Mouse (Mus musculus): ENCODE measurements around the gene Ldlrad2. TPM values are rescaled to one million over a fixed set of nuclear protein-coding genes. Genes with fewer than 3 reads are reported as not detected.

Ldlrad2 gene
- total RNA-seq (2014; fragmentation: Nextera tagmentation) (not detected in 2 replicates), total RNA-seq (2017) (not detected in 2 replicates), polyA plus RNA-seq (2012) (not detected in 2 replicates)

GRCm38 (mm10) chr4:137574469-137574868, at the start of gene Ldlrad2:
Ldlrad2 (minus strand) TSS chr4:137574569.
- H3K4me1 ChIP-seq (ENCODE audit: insufficient read depth, low read depth, low read length): no peaks in the 10 kb centered on the region
- no peaks in the 10 kb centered on the region for H3K9me3 ChIP-seq (replicated peaks)
- H3K36me3 ChIP-seq (replicated peaks): no peaks in the 10 kb centered on the region
- ATAC-seq (ENCODE audit: extremely low read depth, insufficient number of reproducible peaks, low FRiP score, poor library complexity, severe bottlenecking) (no peak), DNase-seq (ENCODE audit: low spot score) (no peak)
- peaks cover 22% of the 10 kb centered on the region for H3K27me3 ChIP-seq (ENCODE audit: insufficient read depth, low read length)
- no peak for TF ChIP-seq POLR2AphosphoS5 (IDR thresholded peaks at IDR 0.05; ENCODE audit: insufficient replicate concordance, low read depth, low read length)
- TF ChIP-seq TAL1 (conservative IDR thresholded peaks at IDR 0.05; ENCODE audit: low read depth, low read length): no peak
- no peak for TF ChIP-seq CTCF (IDR thresholded peaks at IDR 0.05; ENCODE audit: low read depth, low read length)
- TF ChIP-seq GATA1 (IDR thresholded peaks at IDR 0.05; ENCODE audit: borderline replicate concordance, low read length): no peak
- TF ChIP-seq GATA2 (IDR thresholded peaks at IDR 0.05; ENCODE audit: borderline replicate concordance, low read depth, low read length): no peak
- H3K4me3 ChIP-seq (ENCODE audit: low read depth, low read length): no peak within 1 kb of the TSS

GRCm38 (mm10) chr4:137622847-137623246, 48.5 kb upstream of the Ldlrad2 start:
- Histone ChIP-seq H3K4me3 (ENCODE audit: low read depth, low read length) (no peak overlapping the region), H3K9me3 (replicated peaks) (no peaks in the 10 kb centered on the region), H3K4me1 (ENCODE audit: insufficient read depth, low read depth, low read length) (no peaks in the 10 kb centered on the region), H3K27me3 (ENCODE audit: insufficient read depth, low read length) (no peaks in the 10 kb centered on the region), H3K36me3 (replicated peaks) (peaks cover 97% of the 10 kb centered on the region)
- no peak for ATAC-seq (ENCODE audit: extremely low read depth, insufficient number of reproducible peaks, low FRiP score, poor library complexity, severe bottlenecking)
- no peak for DNase-seq (ENCODE audit: low spot score)
- TF ChIP-seq TAL1 (conservative IDR thresholded peaks at IDR 0.05; ENCODE audit: low read depth, low read length) (no peak), POLR2AphosphoS5 (IDR thresholded peaks at IDR 0.05; ENCODE audit: insufficient replicate concordance, low read depth, low read length) (no peak), GATA2 (IDR thresholded peaks at IDR 0.05; ENCODE audit: borderline replicate concordance, low read depth, low read length) (no peak), CTCF (IDR thresholded peaks at IDR 0.05; ENCODE audit: low read depth, low read length) (no peak), GATA1 (IDR thresholded peaks at IDR 0.05; ENCODE audit: borderline replicate concordance, low read length) (no peak)

GRCm38 (mm10) chr4:137610256-137610655, 35.9 kb upstream of the Ldlrad2 start:
- peaks cover 96% of the 10 kb centered on the region for H3K36me3 ChIP-seq (replicated peaks)
- no peaks in the 10 kb centered on the region for H3K27me3 ChIP-seq (ENCODE audit: insufficient read depth, low read length)
- ATAC-seq (ENCODE audit: extremely low read depth, insufficient number of reproducible peaks, low FRiP score, poor library complexity, severe bottlenecking) (no peak), DNase-seq (ENCODE audit: low spot score) (no peak)
- H3K4me1 ChIP-seq (ENCODE audit: insufficient read depth, low read depth, low read length): peaks cover 26% of the 10 kb centered on the region
- no peaks in the 10 kb centered on the region for H3K9me3 ChIP-seq (replicated peaks)
- no peak overlapping the region for H3K4me3 ChIP-seq (ENCODE audit: low read depth, low read length)
- no peak for TF ChIP-seq CTCF (IDR thresholded peaks at IDR 0.05; ENCODE audit: low read depth, low read length)
- no peak for TF ChIP-seq GATA2 (IDR thresholded peaks at IDR 0.05; ENCODE audit: borderline replicate concordance, low read depth, low read length)
- no peak for TF ChIP-seq GATA1 (IDR thresholded peaks at IDR 0.05; ENCODE audit: borderline replicate concordance, low read length)
- no peak for TF ChIP-seq POLR2AphosphoS5 (IDR thresholded peaks at IDR 0.05; ENCODE audit: insufficient replicate concordance, low read depth, low read length)
- TF ChIP-seq TAL1 (conservative IDR thresholded peaks at IDR 0.05; ENCODE audit: low read depth, low read length): no peak

- TF ChIP-seq GATA1 (IDR thresholded peaks at IDR 0.05; ENCODE audit: borderline replicate concordance, low read length) (no peak), GATA2 (IDR thresholded peaks at IDR 0.05; ENCODE audit: borderline replicate concordance, low read depth, low read length) (no peak)
- peaks cover 97% of the 10 kb centered on the region for H3K36me3 ChIP-seq (replicated peaks)
- DNase-seq (ENCODE audit: low spot score) (peak; percentile 66), ATAC-seq (ENCODE audit: extremely low read depth, insufficient number of reproducible peaks, low FRiP score, poor library complexity, severe bottlenecking) (peak; percentile 79)
- peaks cover 26% of the 10 kb centered on the region for H3K4me1 ChIP-seq (ENCODE audit: insufficient read depth, low read depth, low read length)
- no peaks in the 10 kb centered on the region for H3K27me3 ChIP-seq (ENCODE audit: insufficient read depth, low read length)
- no peak overlapping the region; the same call in 1 of the 2 replicates for H3K4me3 ChIP-seq (ENCODE audit: low read depth, low read length)
- H3K9me3 ChIP-seq (replicated peaks): no peaks in the 10 kb centered on the region
Measured at GRCm38 (mm10) chr4:137609702-137610101, 35.3 kb upstream of the Ldlrad2 start.

GRCm38 (mm10) chr4:137609281-137609680, 34.9 kb upstream of the Ldlrad2 start:
- no peak overlapping the region; the same call in 1 of the 2 replicates for H3K4me3 ChIP-seq (ENCODE audit: low read depth, low read length)
- TF ChIP-seq GATA2 (IDR thresholded peaks at IDR 0.05; ENCODE audit: borderline replicate concordance, low read depth, low read length): no peak
- TF ChIP-seq GATA1 (IDR thresholded peaks at IDR 0.05; ENCODE audit: borderline replicate concordance, low read length): no peak
- TF ChIP-seq CTCF (IDR thresholded peaks at IDR 0.05; ENCODE audit: low read depth, low read length): no peak
- no peak for TF ChIP-seq TAL1 (conservative IDR thresholded peaks at IDR 0.05; ENCODE audit: low read depth, low read length)
- TF ChIP-seq POLR2AphosphoS5 (IDR thresholded peaks at IDR 0.05; ENCODE audit: insufficient replicate concordance, low read depth, low read length): no peak

GRCm38 (mm10) chr4:137607023-137607422, 32.7 kb upstream of the Ldlrad2 start:
- no peak for DNase-seq (ENCODE audit: low spot score)
- H3K4me1 ChIP-seq (ENCODE audit: insufficient read depth, low read depth, low read length): peaks cover 39% of the 10 kb centered on the region
- H3K27me3 ChIP-seq (ENCODE audit: insufficient read depth, low read length): no peaks in the 10 kb centered on the region
- H3K36me3 ChIP-seq (replicated peaks): peaks cover 94% of the 10 kb centered on the region
- ATAC-seq (ENCODE audit: extremely low read depth, insufficient number of reproducible peaks, low FRiP score, poor library complexity, severe bottlenecking): no peak
- H3K9me3 ChIP-seq (replicated peaks): no peaks in the 10 kb centered on the region
- H3K4me3 ChIP-seq (ENCODE audit: low read depth, low read length): no peak overlapping the region
- TF ChIP-seq CTCF (IDR thresholded peaks at IDR 0.05; ENCODE audit: low read depth, low read length) (no peak), GATA1 (IDR thresholded peaks at IDR 0.05; ENCODE audit: borderline replicate concordance, low read length) (no peak), GATA2 (IDR thresholded peaks at IDR 0.05; ENCODE audit: borderline replicate concordance, low read depth, low read length) (no peak), POLR2AphosphoS5 (IDR thresholded peaks at IDR 0.05; ENCODE audit: insufficient replicate concordance, low read depth, low read length) (no peak), TAL1 (conservative IDR thresholded peaks at IDR 0.05; ENCODE audit: low read depth, low read length) (no peak)

More at GRCm38 (mm10) chr4:137609281-137609680, 34.9 kb upstream of the Ldlrad2 start:
- Histone ChIP-seq H3K36me3 (replicated peaks) (peaks cover 97% of the 10 kb centered on the region), H3K4me1 (ENCODE audit: insufficient read depth, low read depth, low read length) (peaks cover 26% of the 10 kb centered on the region), H3K9me3 (replicated peaks) (no peaks in the 10 kb centered on the region), H3K27me3 (ENCODE audit: insufficient read depth, low read length) (no peaks in the 10 kb centered on the region)
- DNase-seq (ENCODE audit: low spot score): no peak
- ATAC-seq (ENCODE audit: extremely low read depth, insufficient number of reproducible peaks, low FRiP score, poor library complexity, severe bottlenecking): no peak
